Mouse (Mus musculus): Measurements from ENCODE around the gene Osbp2.

Osbp2 gene

DNA sequence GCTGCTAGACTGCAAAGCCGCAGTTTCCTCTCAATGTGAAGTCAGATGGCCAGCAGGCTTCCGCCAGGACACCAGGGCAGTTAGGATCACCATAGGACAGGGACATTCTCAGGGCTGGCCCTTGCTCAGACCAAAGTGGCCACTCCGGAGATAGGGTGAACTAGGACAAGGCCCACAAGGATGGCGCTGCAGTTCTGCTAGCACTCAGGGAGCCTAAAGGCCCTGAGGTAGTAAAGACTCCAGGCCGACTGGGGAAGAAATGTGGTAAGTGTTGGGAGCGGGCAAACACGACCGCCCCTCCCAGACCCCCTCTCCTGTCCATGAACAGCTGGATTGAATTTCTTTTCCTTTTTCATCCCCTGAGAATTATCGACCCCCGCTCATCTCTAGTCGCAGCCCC is 102.4 kb downstream of the Osbp2 start:
- in situ Hi-C loops (cut with MboI): no loop called here

DNA sequence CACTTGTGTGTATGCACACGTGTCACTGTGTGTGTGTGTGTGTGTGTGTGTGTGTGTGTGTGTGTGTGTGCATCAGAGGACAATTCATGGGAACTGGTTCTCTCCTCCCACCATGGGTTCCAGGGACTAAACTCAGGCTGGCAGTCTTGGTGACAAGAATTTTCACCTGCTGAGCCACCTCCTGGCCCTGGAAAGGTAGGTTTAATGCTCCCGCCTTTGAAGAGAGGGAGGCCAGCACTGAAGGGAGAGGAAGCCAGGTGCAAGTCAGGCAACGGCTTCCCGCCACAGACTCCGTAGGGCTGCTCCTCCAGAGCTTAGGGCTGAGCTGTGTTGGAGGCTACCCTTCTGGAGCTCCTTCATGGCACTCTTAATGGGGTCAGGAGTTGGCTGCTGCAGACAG is 104.3 kb downstream of the Osbp2 start:
- in situ Hi-C loops (cut with MboI): no loop called here

DNA sequence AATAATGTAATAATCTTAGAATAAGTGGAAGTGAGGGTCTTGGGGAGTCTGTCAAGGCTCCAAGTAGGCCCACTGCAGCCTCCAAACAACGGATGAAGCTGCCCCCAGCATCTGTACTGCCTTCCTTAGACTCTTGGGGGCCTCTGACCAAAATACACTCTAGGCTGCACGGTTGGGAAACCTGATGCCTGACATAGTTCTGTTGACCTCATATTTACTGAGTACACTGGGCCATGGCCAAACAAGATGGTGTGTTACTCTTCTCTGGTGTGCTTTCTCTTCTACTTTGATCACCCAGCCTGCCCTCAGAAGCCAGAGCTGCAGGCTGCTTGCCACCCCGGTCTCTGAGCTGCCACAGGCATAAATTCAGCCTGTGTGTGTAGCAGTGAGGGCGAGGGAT is 108.4 kb downstream of the Osbp2 start:
- in situ Hi-C loops (cut with MboI): no loop called here

- in situ Hi-C loops (cut with MboI): no loop called here
Measured at GRCm38 (mm10) chr11:3754685-3755084, 109.0 kb downstream of the Osbp2 start.

GRCm38 (mm10) chr11:3753897-3754296 is 109.8 kb downstream of the Osbp2 start:
- in situ Hi-C loops (cut with MboI): no loop called here

GRCm38 (mm10) chr11:3752766-3753165 is 110.9 kb downstream of the Osbp2 start:
- in situ Hi-C loops (cut with MboI): no loop called here

GRCm38 (mm10) chr11:3749831-3750230 is 113.9 kb downstream of the Osbp2 start:
- in situ Hi-C loops (cut with MboI): no loop called here

DNA sequence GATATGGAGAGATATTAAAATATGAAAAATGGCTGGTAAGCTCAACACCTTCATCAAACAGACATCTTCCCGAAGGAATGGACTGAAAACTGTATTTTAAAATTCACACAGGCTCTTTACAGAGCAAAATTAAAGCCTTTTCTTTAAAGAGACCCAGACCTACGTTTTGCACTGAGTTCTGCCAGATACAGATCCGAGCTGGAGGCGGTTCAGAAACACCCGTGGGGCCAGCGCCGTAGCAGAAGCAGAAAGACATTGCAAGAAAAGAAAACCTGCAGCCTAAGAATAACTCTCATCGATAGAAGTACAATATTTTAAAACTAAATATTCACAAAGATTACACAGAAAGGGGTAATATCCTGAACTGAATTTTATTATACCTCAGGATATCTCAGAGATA is 121.3 kb downstream of the Osbp2 start:
- in situ Hi-C loops (cut with MboI): no loop called here

- in situ Hi-C loops (cut with MboI): no loop called here
Measured at GRCm38 (mm10) chr11:3741183-3741582, 122.5 kb downstream of the Osbp2 start.

GRCm38 (mm10) chr11:3738778-3739177 is 124.9 kb downstream of the Osbp2 start:
- in situ Hi-C loops (cut with MboI): no loop called here

- in situ Hi-C loops (cut with MboI): no loop called here
Measured at GRCm38 (mm10) chr11:3735715-3736114, 128.0 kb downstream of the Osbp2 start.

- in situ Hi-C loops (cut with MboI): no loop called here
Measured at GRCm38 (mm10) chr11:3733933-3734636, 129.6 kb downstream of the Osbp2 start.

DNA sequence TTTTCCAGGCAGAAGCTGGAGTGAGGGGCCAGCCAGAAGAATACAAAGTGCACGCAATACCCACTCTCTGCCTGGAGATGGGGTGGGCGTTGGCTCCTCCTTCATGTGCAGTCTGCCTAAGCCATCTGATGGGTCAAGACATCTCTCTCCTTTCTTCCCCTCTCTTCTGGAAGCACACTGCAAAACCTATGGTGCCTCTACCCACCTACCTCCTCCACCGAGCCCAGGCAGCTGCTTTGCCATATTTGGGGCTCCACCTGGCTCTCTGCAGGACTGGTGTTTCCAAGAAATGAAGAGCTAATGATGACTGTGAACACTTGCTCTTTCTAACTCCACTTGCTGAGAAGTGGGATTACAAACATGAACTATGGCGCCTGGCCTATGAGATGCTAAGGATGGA is 132.2 kb downstream of the Osbp2 start:
- in situ Hi-C loops (cut with MboI): no loop called here

GRCm38 (mm10) chr11:3727438-3728105 is 136.1 kb downstream of the Osbp2 start:
- in situ Hi-C loops (cut with MboI): no loop called here

- in situ Hi-C loops (cut with MboI): no loop called here
Measured at GRCm38 (mm10) chr11:3725331-3726054, 138.2 kb downstream of the Osbp2 start.

DNA sequence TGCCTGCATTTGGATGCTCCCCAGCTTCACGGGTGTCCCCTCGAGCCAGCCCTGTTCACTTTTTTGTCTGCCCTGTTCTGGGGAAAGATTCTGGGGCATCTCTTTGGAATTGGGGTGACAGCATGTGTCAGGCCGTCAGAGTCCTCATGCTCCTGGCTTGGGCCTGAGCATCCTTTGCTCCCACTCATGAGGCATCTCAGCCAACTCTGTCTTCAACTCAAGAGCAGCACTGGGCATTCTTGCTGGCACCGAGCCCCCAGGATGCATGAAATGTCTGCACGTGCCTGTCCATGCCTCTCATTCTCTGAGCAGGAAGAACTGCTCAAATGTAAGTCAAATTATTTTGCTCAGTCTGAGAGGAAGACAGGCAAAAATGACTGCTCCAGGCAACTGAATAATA is 139.0 kb downstream of the Osbp2 start:
- in situ Hi-C loops (cut with MboI): no loop called here

DNA sequence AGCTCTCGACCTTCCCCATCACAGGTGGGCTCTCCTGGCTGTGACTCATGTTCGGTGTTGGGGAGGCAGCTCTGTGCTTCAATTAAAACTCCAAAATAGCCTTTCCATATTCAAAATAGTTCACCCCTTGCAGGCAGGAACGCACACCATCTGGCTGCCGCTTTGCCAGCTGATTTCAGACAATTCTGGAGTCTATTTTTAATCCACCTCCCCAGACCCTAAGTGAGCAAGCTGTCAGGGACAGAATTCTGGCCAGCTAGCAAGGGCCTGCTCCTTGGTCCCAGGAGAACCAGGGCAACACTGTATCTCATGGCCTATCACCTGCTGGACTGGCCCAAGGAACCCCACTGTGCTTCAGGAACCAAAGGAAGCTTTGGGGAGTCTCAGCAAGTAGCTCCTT is 139.8 kb downstream of the Osbp2 start:
- in situ Hi-C loops (cut with MboI): no loop called here

- in situ Hi-C loops (cut with MboI): no loop called here
Measured at GRCm38 (mm10) chr11:3722861-3723260, 140.8 kb downstream of the Osbp2 start.

GRCm38 (mm10) chr11:3722036-3722435 is 141.7 kb downstream of the Osbp2 start:
- in situ Hi-C loops (cut with MboI): no loop called here

DNA sequence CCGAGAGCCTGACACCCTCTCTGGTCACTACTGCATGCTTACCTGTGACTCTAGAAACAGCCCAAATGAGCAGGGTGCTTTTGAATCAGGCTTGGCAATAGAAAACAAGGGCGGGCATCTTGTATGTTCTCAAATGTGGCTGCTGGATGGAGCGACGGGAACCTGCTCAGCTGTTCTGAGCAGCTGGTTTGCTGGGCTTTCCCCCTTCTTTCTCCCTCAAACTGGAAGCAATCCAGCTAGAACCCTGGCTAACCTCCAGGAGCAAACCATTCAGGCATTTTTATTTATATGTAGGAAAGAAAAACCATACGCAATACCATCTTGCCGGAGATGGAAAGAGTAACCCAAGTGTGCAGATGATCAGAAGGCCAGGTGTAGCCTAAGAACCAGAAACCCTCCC is 147.0 kb downstream of the Osbp2 start:
- in situ Hi-C loops (cut with MboI): no loop called here

GRCm38 (mm10) chr11:3714486-3714885 is 149.2 kb downstream of the Osbp2 start:
- in situ Hi-C loops (cut with MboI): no loop called here

DNA sequence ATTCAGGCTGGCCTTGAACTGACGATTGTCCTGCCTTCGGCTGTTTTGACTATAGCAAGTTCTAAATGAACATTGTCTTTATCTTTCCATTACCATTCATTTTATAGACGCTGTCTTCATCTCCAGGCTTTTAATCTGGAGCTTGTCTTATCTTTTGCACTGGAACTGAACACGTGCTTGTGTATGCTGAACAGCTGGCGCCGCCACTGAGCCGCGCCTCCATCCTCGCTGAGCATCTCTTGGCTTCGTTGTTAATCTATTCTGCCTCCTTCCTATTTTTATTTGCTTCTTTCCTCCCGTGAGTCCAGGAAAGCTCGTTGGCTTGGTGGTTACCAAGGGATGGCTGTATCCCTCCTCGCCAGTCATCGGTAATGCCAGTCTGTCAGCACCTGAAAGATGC is 153.5 kb downstream of the Osbp2 start:
- in situ Hi-C loops (cut with MboI): no loop called here

GRCm38 (mm10) chr11:3707057-3707456 is 156.6 kb downstream of the Osbp2 start:
- in situ Hi-C loops (cut with MboI): no loop called here

Data from mature B cell (primary cell).